Mouse (Mus musculus): Measurements from ENCODE around the gene Asb8. TPM values are rescaled to one million over a fixed set of nuclear protein-coding genes. Genes with fewer than 3 reads are reported as not detected.
A peak's percentile ranks its signal among the peaks of the same experiment; 100 is the strongest.

Asb8 gene
- polyA plus RNA-seq, 1 experiment from 2014 or later, result 47.7 TPM

DNA sequence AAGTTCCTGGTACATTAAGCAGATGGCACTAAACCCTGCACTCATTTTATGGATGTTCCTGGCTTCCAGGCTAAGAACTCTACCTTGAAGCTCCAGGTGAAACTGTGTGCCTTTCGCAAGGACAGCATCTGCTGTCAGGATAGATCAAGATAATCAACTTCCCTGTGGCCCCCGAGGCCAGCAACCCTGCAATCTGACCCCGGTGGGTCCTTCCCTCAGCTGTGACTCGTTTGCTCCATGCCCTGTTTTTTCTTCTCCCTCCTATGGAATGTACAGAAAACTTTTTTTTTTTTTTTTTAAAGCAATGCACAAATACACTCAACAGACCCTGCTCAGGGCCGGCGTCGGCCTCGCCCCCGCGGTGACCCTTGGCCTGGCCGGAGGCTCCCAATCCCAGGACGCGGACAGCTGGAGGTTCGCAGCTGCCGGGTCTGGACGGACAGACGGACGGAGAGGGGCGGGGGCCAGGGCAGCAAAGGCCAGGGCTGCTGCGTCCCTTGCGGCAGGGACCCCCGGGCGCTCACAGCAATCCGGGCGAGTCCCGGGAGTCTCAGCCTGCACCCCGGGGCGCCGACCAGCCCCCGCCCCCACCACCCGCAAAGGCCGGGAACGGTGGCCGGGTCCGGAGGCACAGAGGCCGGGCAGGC lies 20.4 kb downstream of the Asb8 start:
- in situ Hi-C loops (cut with MboI; ENCODE audit: low pct_unique_long_range_greater_than_20kb), result no loop called here
- TF ChIP-seq CTCF (IDR thresholded peaks at IDR 0.05), result no peak
- DNase-seq (ENCODE audit: low read depth, low spot score) (no peak), ATAC-seq (peak; percentile 42)
- ChIA-PET CTCF (interaction anchor here (1.5 kb wide), 1 partner anchor 16 kb away, joined by 3 read pairs; no protein-coding TSS in a partner anchor), POLR2A (interaction anchor here (0.7 to 1.1 kb wide), 5 partner anchors 12 to 119 kb away, joined by 3 to 4 read pairs (median 3); no protein-coding TSS in a partner anchor)
- H3K27me3 ChIP-seq, result no peaks in the 10 kb centered on the region

DNA sequence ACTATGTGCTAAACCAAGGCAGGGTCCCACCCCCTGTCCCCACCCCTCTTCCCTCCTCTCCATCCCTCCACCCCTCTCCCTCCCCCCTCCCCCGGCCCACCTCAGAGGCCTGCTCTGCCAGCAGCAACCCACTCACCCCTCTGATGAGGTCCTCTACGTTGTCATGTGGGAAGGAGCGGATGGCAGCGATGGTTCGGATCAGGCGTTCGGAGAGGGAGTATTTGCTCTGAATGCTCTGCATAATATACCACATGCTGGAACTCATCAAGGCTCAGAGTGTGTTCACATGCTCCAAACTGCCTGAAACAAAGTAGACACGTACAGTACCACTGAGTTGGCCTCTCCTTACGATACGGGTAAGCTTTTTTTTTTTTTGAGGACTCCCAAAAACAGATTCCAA lies 22.9 kb downstream of the Asb8 start:
- ATAC-seq (no peak), DNase-seq (ENCODE audit: low read depth, low spot score) (no peak)
- in situ Hi-C loops (cut with MboI; ENCODE audit: low pct_unique_long_range_greater_than_20kb), result no loop called here
- ChIA-PET POLR2A (no interaction called here), CTCF (no interaction called here)
- no peak for TF ChIP-seq CTCF (IDR thresholded peaks at IDR 0.05)
- H3K27me3 ChIP-seq, result no peaks in the 10 kb centered on the region

DNA sequence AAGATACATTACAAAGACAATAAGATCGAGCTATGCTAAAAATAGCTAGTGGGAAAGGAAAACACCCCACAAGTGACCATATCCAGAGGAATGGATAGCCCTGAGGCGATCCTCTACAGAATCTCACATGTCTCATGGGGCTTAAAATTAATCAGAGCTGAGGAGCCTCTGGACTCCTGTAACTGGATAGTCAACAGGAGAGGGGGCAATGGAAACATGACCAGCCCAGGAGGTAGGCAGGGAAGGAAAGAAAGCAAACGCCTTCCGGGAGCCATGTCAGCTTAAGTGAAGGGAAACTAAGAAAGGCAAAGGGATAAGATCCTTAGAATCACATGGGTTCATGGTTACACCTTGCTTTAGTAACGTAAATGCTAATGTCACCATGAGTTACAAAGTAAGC lies 24.6 kb downstream of the Asb8 start:
- ChIA-PET CTCF (interaction anchor here (1.0 to 1.4 kb wide), 3 partner anchors 10 to 52 kb away, joined by 3 to 4 read pairs (median 4); no protein-coding TSS in a partner anchor), POLR2A (interaction anchor here (0.5 kb wide), 1 partner anchor 31 kb away, joined by 3 read pairs; no protein-coding TSS in a partner anchor)
- in situ Hi-C loops (cut with MboI; ENCODE audit: low pct_unique_long_range_greater_than_20kb), result no loop called here
- DNase-seq (ENCODE audit: low read depth, low spot score) (no peak), ATAC-seq (no peak)
- H3K27me3 ChIP-seq, result no peaks in the 10 kb centered on the region
- no peak for TF ChIP-seq CTCF (IDR thresholded peaks at IDR 0.05)

DNA sequence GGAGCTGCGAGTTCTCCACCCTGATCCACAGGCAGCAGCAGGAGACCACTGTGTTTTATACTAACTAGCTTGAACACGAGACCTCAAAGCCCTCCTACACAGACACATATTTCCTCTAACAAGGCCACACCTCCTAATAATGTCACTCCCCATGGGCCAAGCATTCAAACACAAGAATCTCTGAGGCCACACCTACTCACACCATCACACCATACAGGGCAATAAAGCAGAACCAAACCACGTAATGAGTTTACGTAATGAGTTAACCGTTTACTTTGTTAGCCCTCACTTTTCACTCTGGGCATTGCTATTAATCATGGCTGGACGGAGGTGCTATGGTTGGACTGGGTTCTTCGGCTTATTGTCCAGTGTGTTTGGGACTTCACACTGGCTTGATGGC lies 25.7 kb downstream of the Asb8 start:
- ChIA-PET POLR2A (interaction anchor here (1.3 kb wide), 1 partner anchor 32 kb away, joined by 3 read pairs; no protein-coding TSS in a partner anchor), CTCF (interaction anchor here (1.2 to 1.6 kb wide), 2 partner anchors 34 to 51 kb away, joined by 3 to 4 read pairs; no protein-coding TSS in a partner anchor)
- in situ Hi-C loops (cut with MboI; ENCODE audit: low pct_unique_long_range_greater_than_20kb), result no loop called here
- no peaks in the 10 kb centered on the region for H3K27me3 ChIP-seq
- no peak for DNase-seq (ENCODE audit: low read depth, low spot score)
- TF ChIP-seq CTCF (IDR thresholded peaks at IDR 0.05), result no peak
- ATAC-seq, result no peak

DNA sequence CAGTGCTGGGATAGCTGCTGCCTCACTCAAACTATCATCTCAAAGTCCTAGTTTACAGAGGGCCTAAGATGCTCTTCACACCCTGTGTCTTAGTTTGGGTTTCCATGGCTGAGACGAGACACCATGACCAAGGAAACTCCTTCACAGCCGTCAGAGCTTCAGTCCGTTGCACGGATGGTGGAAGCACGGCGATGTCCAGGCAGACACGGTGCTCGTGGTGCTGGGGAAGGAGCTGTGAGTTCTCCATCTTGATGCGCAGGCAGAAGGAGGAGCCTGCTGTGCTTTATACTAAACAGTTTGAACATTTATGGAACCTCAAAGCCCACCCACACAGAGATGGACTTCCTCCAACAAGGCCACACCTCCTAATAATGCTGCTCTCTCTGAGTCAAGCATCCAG lies 28.6 kb downstream of the Asb8 start:
- ATAC-seq, result no peak
- POLR2A ChIA-PET, result interaction anchor here (1.3 kb wide), 1 partner anchor 28 kb away, joined by 3 read pairs; no protein-coding TSS in a partner anchor
- TF ChIP-seq CTCF (IDR thresholded peaks at IDR 0.05), result no peak
- no peak for DNase-seq (ENCODE audit: low read depth, low spot score)
- H3K27me3 ChIP-seq, result no peaks in the 10 kb centered on the region
- CTCF ChIA-PET, result interaction anchor here (1.2 kb wide), 1 partner anchor 18 kb away, joined by 3 read pairs; no protein-coding TSS in a partner anchor
- in situ Hi-C loops (cut with MboI; ENCODE audit: low pct_unique_long_range_greater_than_20kb), result no loop called here

DNA sequence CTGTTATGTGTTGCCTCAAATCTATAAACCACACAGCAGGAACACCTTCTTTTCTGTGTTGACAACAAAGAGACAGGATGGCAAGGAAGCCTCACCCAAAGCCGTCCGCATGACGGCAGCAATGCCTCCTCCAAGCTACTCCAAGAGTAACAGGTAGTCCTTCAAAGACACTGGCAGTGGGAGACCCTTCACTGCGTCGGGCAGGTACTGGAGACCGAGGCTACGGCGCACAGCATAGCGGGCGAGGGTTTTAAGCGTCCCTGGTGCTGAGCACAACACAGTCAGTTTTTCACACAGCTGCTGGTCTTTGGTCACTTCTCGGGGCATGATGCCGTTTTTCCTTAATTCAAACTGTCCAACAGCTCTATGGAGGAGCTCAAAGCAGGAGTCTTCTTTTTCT lies 29.8 kb downstream of the Asb8 start:
- DNase-seq (ENCODE audit: low read depth, low spot score) (no peak), ATAC-seq (no peak)
- ChIA-PET CTCF (interaction anchor here (1.2 kb wide), 1 partner anchor 19 kb away, joined by 3 read pairs; no protein-coding TSS in a partner anchor), POLR2A (no interaction called here)
- TF ChIP-seq CTCF (IDR thresholded peaks at IDR 0.05), result no peak
- no peaks in the 10 kb centered on the region for H3K27me3 ChIP-seq
- in situ Hi-C loops (cut with MboI; ENCODE audit: low pct_unique_long_range_greater_than_20kb), result no loop called here

DNA sequence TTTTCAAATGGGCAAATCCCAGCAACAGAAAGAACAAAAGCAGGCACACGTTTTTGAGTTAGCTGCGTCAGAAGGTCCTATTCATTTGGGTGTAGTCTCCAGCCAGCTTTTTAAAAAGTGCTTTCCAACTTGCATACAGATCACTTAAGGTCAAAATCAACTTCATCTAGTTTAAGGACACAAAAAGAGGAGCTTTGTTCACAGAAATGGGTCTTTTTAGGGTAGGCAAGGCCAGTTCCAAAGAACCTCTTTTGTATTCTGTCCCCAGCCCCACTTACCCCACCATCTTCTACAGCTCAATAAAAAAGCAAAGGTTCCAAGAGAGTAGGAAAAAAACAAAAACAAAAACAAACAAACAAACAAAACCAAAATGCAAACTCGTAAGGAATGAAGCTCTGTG lies 30.8 kb downstream of the Asb8 start:
- H3K27me3 ChIP-seq, result no peaks in the 10 kb centered on the region
- no peak for TF ChIP-seq CTCF (IDR thresholded peaks at IDR 0.05)
- ChIA-PET CTCF (no interaction called here), POLR2A (interaction anchor here (1.2 kb wide), 1 partner anchor 9 kb away, joined by 5 read pairs; no protein-coding TSS in a partner anchor)
- no peak for DNase-seq (ENCODE audit: low read depth, low spot score)
- in situ Hi-C loops (cut with MboI; ENCODE audit: low pct_unique_long_range_greater_than_20kb), result no loop called here
- no peak for ATAC-seq

DNA sequence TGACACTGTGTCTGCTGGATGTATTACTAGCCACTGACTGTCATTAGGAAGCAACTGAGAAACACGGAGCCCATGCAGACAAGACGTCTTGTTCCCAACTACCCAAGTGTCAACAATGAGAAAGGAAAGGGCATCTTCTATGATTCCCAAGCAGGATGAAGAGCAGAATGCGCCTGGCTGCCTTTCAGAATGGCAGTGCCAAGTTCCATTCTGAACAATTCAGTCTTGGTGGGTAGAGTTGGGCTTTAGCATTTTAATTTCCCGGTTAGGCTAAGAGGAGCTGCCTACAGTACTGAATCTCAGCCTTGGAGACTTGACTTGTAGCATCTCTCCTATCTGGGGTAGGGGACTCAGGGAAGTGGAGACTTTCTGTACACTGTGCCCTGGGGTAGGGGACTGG lies 31.4 kb downstream of the Asb8 start:
- POLR2A ChIA-PET, result interaction anchor here (1.2 kb wide), 1 partner anchor 9 kb away, joined by 5 read pairs; no protein-coding TSS in a partner anchor
- CTCF ChIA-PET, result no interaction called here
- no peaks in the 10 kb centered on the region for H3K27me3 ChIP-seq
- TF ChIP-seq CTCF (IDR thresholded peaks at IDR 0.05), result no peak
- no peak for DNase-seq (ENCODE audit: low read depth, low spot score)
- no peak for ATAC-seq
- in situ Hi-C loops (cut with MboI; ENCODE audit: low pct_unique_long_range_greater_than_20kb), result no loop called here

DNA sequence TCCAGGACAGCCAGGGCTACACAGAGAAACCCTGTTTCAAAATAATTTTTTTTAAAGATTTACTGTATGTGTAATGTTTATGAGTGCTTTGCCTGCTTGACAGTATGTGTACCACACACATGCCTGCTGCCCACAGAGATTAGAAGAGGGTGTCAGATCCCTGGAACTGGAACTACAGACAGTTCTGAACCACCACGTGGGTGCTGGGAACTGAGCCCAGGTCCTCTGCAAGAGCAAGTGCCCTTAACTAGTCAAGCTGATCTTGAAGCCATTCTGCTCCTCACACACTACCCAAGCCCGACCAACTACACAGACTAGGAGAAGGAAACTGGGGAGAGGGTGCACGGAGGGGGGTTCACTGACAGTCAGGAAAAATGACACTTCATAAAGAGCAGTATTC lies 32.0 kb downstream of the Asb8 start:
- no peak for DNase-seq (ENCODE audit: low read depth, low spot score)
- no peak for ATAC-seq
- in situ Hi-C loops (cut with MboI; ENCODE audit: low pct_unique_long_range_greater_than_20kb), result no loop called here
- POLR2A ChIA-PET, result no interaction called here
- CTCF ChIA-PET, result no interaction called here
- no peak for TF ChIP-seq CTCF (IDR thresholded peaks at IDR 0.05)
- H3K27me3 ChIP-seq, result no peaks in the 10 kb centered on the region

DNA sequence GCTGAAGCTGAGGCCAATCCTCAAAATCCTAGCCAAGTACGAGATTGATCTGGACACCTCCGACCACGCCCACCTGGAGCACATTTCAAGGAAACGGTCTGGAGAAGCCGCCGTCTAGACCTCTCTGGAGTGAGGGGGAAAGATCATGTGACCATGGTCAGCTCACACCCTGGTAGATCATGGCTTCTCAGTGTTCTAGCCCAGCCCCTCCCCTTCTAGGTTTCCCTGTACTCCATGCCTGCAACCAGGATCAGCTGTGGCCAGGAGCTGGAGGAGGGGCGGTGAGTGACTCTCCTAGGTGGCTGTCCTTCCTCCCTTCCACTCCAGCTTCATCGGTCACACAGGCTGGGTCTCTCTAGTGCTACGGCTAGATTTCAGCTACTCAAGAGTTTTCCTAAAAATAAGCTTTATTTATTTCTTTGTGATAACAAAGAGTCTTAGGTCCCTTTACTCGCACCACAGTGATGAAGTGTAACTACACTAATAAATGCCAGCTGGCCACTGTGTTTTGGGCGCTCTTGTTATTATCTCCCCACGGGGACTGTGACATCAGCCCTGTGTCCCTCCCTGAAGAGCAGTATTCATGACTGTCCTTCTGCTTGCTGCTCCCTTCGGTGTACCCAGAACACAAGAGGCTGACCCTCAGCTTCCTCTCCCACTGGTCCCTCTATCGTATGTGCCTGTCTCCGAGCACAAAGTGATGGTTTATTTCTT lies 33.3 kb downstream of the Asb8 start:
- ChIA-PET POLR2A (no interaction called here), CTCF (no interaction called here)
- ATAC-seq (no peak), DNase-seq (ENCODE audit: low read depth, low spot score) (no peak)
- in situ Hi-C loops (cut with MboI; ENCODE audit: low pct_unique_long_range_greater_than_20kb), result no loop called here
- H3K27me3 ChIP-seq, result no peaks in the 10 kb centered on the region
- no peak for TF ChIP-seq CTCF (IDR thresholded peaks at IDR 0.05)

DNA sequence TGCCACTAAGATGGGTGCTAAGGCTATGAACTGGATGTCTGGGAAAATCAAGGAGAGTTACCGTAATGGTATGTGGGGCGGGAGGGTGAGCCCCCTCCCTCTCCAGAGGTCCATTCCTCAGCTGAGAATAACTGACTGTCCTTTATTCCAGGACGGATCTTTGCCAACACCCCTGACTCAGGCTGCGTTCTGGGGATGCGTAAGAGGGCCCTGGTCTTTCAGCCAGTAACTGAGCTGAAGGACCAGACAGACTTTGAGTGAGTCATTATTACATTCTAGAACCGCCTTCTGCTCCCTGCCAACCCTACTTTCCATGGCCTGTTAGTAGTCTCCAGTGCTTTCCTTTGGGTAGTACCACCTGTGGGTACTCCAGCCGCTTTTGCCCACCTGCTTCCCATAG lies 34.0 kb downstream of the Asb8 start:
- ATAC-seq, result no peak
- in situ Hi-C loops (cut with MboI; ENCODE audit: low pct_unique_long_range_greater_than_20kb), result no loop called here
- ChIA-PET POLR2A (no interaction called here), CTCF (no interaction called here)
- no peak for TF ChIP-seq CTCF (IDR thresholded peaks at IDR 0.05)
- DNase-seq (ENCODE audit: low read depth, low spot score), result no peak
- H3K27me3 ChIP-seq, result no peaks in the 10 kb centered on the region

Measured in Patski (cell line).